Mouse (Mus musculus) cerebellum, adult 11 months (tissue): ENCODE data around the gene Fam89b.
A peak's percentile ranks its signal among the peaks of the same experiment; 100 is the strongest.

ENCODE experiments used
- DNase-seq: peaks from one replicate; pipeline ENCODE4 v3.0.0; 2022

The Fam89b gene

DNA sequence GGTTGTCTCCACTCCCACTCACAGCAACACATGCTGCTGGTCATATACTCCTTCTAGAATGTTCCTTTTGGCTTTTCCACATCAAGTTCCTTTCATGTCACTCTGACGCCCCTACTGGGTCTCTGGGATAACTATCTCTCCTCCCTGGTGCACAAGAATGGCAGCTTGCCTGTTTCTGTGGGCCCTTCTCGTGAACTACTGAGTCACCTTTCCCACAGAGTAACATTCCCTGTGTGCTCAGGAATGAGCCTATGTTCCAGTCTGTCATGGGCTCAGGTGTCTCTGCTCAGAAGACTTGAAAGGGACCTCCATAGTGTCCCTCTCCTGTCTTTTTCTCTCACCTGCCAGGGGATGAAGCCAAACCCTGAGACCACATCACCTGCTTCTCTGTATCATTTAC lies 10.0 kb upstream of the Fam89b start:
- DNase-seq: no peak

DNA sequence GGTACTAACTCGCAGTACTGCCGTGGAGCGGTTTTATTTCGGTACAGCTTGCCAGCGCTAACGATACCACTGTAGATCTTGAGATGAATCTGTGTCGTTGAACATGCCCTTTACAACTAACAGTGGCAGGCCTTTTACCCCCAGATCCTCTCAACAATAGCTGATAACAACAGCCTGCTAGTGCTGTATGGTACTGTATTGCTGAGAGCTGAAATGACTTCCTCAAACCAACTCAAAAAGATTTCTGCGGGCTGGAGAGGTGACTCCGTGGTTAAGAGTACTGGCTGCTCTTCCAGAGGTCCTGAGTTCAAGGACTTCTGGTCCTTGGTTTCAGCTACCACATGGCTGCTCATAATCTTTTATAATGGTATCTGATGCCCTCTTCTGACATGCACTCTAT lies 4.9 kb upstream of the Fam89b start:
- DNase-seq: no peak

DNA sequence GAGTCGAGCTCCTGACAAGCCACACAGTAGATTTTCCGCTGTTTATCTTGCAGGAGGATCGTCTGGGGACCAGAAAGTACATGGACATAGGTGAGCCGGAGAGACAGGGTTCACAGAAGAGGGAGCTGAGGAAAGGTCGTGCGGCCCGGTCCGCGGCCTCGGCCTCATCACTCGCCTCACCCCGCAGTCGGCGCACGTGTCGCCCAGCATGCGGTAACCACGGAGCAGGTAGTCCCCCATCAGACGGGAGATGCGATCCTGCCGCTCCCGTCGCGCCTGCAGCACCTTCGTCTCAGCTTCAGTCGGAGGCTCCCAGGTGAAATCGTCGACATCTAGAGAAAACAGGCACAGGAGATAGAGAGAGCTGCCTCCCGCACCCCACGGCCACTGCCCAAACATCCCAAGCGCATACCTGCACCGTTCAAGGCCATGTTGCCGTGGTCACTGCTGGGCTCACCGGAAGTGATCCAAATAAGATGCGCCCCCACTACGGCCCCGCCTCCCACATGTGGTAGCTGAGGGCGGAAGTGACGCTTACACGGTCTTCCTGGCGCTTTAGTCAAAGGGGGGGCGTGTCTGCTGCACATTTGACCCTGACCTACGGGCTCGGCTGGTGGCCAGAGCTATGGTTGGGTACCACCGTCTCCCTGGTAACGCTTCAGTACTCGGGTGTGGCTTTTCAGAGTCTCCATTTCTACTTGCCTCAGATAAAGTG lies 2.0 kb upstream of the Fam89b start:
- DNase-seq: peak; percentile 89

DNA sequence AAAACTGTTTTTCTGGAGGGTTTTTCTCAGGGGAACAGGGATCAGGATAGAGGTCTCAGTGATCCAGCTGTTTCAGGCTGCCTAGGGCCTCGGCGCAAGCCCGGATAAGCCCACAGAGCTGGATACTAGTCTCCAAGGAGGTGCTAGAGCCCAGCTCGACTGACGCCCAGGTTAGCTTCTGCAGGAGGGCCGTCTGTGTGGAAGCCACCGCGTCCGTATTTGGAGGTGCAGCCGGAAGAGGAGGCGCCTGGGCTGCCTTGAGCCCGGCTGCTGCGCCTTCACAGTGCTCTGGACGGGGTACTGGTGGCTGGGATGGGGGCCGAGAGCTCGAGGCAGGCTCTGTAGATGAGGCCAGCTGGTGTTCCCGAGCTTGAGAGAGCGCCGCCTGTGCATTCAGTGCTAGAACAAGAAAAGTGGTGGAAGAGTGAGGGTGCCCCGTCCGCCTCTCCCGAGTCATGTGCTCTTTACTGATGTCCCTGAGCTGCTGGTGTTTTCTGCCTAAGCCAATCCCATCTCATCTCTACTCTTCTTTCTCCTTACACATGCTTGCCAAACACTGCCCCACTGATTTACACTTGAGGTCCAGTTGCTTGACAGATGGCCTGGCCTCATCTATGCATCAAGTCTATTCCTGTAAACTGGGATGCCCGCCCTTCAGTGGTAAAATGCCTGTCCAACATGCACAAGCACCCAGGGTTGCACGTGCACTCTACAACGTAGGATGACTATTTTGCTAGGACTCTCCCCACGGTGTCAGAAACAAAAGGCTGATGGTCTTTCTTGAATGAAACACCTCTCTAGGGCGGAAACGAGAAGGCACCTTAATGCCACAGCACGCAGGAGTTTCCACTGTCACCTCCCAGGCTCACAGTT lies 1.1 kb upstream of the Fam89b start:
- DNase-seq: no peak

DNA sequence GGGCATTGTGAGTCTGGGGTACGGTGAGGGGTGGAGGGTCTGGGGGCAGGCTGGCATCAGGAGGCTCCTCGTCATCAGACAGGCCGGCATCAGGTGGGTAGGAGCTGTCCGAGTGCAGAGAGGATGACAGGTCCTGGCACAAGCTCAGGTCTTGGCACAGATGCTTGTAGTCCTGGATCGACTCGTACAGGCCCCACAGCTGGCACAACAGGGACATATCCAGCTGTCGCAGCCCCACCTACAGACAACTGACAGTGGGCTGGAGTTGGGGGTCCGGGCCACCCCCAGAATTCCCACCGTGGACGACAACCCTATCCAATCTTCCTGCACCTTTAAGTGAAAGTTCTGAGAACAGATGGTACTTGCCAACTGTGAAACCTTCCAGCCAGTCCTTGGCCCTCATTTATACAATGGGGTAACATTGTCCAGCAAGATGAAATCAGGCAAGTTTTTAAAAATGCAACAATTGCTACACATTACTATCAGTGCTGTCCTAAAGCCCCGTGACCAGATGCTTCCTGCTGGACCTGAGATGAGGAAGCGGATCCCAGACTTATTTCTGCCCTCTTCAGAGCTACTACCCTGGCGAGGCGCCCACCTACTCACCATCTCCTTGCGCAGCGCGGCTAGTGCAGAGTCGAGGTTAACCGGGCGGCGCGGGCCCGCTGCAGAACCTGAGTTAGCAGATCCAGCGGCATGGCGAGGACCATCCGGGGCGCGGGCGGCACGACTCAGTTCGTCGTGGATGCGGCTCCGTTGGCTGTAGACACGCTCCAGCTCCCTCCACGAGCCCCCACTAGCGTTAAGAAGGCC lies 616 bp downstream of the Fam89b start:
- peak; percentile 49 for DNase-seq

DNA sequence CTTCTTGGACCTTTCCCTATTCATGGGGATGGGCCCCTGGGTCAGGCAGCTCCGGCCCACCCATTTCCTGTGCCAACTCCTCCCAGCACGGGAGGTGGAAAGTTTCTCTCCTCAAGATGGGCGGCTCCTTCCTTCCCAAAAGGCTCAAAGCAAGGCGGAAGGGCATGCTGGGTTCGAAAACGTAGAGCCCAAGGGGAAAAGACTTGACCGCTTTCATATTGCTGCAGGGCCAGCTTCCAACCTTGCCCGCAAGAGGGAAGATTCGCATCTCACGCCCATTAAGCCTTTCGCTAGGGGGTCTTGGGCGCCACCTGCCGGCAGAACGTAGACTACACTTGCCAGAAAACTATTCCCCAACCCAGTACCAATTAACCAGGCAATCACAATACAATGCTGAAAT lies 1.8 kb downstream of the Fam89b start:
- DNase-seq: peak; percentile 83

DNA sequence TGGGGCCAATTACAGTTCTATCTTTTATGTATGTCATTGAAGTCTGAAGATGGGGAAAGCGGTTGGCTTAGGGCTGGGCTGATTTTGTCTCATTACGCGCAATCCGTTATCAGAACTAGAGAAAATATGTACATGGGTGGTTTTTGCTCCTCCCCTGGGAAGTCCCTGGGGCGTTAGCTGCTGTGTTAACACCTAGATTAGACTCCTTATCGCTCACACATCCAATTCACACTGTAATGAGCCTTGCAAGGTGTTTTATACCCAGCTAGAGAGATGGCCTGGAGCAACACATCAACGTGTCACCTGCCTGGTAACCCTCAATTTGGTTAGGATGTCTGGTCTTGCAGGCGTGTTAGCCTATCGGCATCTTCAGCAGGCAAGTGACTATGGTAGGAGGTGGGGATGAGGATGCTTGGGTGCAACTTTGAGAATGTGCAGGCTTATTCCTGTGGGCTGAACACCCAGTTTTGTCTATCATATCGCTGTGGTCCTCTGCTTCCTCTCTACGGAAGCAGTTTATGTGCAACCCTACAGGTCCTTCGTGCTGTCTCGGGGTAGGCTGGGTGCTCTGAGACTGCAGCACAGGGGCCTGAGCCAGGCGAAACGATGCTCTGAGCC lies 2.4 kb downstream of the Fam89b start:
- DNase-seq: no peak

DNA sequence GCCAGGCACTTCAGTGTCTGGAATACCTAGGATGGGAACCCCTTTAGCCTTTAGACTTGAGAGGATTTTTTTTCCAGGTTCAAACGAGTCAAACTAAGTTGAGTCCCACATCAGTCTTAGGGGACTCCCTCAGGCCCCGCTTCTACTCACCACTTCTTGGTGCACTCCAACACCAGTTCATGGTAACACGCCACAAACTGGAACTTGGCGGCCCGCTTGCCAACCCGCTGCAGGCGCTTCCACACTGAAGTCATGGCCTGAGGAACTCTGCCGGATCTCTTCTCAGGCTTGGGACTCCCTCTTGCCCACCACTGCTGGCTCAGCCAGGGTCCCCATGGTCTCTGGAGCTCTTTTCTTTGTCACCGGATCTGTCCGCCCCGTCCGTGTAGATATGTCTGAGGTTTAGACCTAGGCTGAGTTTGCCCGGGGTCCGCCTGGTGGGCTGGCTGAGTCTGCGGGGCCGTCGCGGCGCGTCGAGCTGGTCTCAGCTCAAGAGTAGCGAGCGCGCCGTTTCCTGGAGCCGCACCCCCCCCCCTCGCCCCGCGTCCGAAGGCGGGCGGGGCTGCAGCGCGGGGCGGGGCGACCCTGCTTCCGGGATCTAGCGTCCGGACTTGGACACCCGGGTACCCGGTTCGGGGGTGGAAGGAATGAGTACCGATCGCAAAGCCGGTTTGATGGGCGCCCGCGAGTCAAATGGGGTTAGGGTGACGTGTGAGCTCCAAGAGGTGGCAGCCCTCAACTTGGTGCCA lies 3.5 kb downstream of the Fam89b start, which contains the start of gene Ehbp1l1:
Ehbp1l1 (minus strand) TSS at position 551 of the 749 bp plus-strand sequence.
- DNase-seq: no peak

DNA sequence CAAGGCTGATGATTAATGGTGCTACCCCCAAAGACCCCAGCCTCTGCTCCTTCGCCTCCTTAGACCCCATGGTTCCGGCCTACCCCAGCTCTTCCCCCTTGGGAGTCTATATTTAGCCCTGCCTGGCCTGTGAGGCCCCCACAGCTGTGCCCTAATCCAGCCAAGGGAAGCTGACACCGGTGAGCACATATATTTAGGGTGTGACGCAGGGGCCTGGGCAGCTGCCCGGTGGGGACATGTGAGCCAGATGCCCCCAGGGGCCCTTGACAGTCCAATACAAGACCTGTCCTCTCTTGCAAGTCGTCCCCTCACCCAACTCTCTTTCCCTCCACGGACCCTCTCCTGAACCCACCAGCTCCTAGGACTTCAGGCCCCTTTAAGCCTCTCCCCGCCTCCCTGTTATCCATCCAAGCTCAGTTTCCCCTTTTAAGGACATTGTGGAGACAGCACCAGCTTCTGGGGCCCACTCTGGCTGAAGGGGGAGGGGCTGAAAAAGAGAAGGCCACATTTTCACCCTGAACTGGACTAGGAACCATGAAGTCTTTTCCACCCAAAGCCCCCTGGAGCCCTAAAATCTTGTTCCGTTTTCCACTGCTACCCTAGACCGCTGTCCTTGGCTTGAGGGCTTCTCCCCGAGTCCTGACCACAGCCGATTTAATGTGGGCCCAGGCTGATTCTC lies 4.3 kb downstream of the Fam89b start:
- no peak for DNase-seq

DNA sequence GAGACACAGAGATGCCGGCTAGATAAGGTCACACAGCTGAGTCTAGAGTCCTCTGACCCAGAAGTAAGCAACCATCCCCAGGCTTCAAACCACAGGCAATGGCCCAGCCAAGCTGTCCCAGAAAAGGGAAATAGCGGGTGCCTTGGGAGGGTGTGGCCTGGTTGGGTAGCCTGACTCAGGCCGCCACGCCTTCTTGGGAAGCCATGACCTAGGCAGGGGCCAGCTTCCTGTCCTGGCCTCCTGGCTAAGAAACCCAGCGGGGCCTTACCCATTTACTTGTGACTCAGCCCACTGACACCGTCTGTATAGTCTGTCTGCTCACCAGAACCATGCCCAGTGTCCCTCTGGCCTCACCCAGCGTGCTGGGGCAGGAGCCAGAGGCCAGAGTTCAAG lies 4.9 kb downstream of the Fam89b start:
- DNase-seq: no peak

DNA sequence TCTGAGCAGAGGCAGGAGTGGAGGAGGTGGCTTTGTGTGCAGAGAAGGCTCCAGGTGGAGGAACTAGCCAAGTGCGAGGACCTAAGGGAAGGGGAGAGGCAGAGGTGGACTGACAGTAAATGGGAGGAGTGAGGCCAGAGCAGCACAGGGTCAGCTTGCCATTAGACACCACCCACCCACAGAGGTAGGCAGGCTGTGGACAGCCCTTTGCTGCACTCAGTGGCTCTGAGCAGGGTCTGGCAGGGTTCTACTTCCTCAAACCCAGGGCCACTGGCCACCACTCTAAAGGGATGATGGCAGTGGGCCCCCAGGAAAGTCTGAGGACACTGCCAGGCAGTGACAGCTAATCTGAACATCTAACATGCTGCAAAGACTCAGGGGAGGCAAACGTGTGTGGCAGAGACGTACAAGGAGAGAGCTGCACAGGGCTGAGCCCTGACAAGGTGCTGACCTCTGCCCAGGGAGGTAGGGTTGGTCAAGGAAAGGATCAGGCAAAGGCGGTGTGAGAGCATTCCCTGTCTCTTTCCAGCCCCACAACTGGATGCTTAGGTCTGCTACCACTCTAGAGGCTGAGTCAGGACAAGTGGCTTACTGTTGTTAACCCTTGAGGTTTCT lies 5.4 kb downstream of the Fam89b start:
- no peak for DNase-seq

DNA sequence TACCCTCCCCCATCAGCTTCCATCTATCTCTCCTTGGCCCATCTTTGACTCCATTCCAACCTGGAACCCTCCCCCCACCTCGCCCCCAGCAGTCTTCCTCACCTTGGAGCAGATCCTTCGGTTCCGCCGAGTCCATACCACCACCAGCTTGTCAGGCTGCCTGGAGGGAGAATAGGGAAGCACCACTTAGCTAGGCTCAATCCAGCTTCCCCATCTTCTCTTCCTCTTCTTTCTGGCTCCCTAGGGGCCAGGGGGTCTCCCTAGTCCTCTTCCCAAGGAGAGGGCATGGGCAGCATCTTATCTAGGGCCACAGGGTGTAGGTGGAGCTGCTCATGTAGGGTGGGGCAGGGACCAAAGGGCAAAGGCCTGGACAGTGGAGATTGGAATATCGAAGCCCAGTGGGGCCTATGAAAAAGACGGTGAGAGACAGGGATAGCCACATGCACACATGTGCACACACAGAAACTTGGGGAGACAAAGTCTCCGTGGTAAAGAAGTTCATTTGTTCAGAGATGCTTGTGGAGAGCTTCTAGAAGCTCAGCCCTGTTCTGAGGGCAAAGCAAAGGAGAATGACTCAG lies 6.5 kb downstream of the Fam89b start:
- DNase-seq: no peak

DNA sequence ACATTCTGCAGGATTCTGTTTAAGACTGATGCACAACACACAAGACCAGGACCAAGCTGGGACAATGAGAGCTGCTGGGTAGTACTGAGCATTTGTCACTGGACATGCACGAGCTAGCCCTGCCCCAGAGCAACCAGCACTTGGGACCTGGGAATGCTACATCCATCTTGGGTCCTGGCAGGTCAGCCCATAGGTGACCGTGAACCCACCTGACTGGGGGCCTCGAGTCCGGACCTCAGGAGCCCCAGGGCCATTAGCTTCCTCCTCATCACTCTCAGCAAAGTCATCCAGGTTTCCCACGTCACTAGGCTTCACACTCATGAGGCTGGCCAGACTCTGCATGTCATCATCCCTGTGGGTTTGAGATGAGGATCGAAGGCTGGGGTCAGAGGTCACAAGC lies 8.2 kb downstream of the Fam89b start:
- DNase-seq: no peak

DNA sequence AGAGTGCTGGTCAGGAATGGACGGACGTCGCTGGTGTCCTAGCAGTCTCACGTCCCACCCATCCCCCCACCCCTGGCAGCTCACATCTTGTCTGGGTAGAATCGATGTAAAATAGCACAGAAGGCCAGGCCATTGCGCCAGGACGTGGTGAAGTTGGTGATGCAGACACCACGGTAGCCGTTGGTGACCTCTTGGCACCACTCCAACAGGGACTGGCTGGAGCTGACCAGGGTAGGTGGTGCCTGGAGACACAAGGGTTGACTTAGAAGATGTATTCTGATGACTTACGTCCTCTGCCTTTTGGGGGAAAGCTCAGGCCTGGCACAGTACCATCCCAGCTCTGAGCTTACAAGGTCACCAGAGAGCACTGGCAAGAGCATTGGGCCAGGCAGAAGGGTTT lies 12.5 kb downstream of the Fam89b start:
- no peak for DNase-seq

DNA sequence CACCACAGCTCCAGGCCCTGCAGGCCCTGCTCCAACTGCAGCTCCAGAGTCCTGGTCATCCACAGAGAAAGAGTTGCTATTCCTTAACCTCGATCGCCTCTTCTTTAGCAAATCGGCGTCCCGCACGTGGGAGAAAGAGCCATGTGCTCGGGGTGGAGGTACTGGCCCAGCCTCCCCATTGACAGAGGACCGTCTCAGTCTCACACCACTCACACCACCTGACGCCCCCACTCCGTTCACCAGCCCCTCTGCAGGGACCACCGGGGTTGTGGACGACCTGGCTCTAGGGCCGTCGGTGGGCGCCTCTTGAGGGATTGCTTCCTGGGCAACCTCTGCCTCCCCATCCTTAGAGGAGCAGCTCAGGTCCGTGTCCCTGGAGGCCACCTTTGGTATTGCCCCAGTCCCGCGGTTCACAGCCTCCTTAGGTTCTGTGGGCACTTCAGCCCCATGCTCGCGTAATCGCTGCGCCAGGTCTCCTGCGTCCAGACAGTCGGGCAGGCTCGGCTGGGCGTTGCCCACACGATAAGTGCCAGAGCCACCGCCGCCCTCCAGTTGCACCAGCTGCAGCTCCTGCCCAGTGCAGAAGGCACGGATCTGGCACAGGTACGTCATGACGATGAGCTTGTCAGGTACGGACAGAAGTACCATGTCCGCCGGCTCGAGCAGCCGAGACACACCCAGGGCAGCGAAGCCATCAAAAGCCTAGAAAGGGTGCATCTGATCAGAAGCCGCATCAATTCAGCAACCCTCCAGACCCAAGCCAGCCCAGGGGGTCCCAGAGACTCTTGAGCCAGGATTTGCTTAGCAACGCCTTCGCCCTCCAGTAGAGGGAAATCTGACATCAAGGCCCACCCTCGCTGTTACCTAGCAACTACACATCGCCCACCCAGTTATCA lies 13.4 kb downstream of the Fam89b start:
- DNase-seq: no peak

DNA sequence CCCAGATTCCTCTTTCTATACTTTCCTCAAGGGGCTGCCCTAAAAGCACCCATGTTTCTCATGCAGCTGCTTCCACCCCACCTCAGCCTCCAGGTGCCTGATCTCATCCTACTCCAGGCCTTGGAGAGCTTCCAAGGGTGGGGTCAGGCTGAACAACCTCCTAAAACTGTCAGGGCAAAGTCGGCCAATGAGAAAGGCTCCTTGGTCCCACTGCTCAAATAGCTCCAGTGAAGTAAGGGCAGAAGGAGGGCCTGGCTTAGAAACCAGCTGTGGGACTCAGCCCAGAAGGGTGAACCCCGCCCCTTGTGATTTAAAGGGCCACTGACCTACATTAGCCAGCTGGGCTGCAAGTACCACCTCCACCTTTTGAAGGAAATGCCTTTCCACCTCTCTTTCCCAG lies 15.7 kb downstream of the Fam89b start:
- DNase-seq: no peak

DNA sequence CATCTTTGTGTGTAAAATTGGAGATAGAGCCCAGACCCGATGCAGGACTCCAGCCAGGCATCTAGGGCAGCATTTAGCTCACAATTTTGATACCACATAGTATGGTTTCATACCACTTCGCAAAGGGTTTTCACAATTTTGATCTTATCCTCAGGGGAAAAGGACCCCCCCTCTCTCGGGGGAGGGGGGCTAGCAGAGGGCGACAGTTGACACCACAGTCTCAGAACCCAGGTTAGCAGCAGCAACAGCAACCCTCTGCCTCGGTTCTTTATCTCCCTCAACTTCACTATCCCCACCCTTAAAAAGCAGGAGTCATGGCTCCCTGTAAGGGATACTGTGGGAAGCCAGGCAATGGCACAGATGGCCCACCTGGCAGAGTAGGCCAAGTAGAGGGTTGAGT lies 16.2 kb downstream of the Fam89b start:
- DNase-seq: no peak

DNA sequence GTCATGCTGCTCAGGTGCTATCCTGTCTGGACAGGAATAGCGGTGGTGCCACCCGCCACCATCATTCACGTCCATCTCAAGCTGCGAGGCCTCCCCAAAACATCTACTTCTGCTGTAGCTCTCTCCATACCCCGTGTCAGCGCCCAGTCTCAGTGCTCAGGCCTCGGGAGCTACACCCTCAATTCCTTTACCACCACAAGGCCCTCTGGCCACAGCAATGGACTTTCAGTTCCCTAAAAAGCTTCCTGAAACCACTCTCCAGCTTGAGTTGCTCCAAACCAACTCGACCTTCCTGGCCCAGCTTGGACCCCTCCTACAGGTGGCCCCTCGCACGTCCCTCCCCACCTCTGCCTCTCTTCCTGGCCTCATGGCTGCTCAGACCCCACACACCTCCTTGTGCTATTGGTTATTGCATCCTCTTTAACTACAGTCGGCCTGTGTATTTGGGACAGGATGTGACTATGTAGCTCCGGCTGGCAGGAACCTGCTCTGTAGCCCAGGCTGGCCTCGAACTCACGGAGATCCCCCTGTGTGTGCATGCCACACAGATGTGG lies 17.5 kb downstream of the Fam89b start:
- DNase-seq: no peak

DNA sequence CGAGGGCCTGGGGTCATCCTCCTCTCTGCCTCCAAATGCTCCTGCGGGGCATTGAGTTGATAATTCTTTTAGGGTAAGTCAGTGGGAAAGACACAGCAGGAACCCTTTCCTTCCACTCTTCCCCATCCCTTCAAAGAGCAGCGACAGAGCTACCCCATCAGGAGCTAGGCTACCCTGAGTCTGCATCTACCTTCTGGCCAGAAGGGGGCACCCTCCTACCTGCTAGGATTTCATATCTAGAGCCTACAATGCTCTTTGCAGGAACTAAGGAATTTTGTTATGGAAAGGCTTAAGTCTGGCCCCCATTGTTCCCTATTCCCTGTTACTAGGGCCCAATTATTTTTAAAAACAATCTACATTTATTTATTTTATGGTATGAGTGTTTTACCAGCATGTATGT lies 18.2 kb downstream of the Fam89b start:
- DNase-seq: peak; percentile 70
